8 mouse cellular contexts compared by ENCODE assay signal in the genomic region with DNA sequence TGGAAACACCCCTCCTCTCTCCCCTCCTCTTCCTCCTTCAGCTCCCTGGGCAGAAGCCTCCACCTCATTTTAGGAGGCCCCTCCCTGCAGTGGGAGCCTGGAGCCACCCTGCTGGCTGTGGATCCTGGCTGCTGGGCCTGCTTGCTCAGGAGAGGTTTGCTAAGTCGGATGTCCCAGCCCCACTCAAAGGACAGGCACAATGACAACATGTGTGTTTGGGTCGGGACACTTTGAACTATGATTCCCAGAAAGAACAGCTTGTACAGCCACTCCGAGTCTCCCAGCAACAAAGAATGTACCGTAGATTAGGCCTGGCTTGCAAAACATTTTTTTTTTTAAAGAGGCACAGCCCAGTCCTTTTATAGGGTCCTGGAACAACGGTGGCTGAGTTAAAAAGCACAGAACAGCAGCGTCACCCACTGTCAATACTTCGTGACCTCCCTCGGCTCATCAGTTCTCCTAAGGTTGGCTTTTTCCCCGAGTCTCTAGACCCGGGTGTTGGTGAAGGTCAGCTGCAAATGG.
DNase-seq lines count a peak whose midpoint lies in the region; ATAC-seq and TF ChIP-seq lines count a peak whose summit lies in the region.

No protein-coding gene starts in this region.

- WGBS in spleen, adult 2 months, result 79% methylated on average over 10 of the region's 10 CpGs
- WGBS in hindbrain, embryonic 12.5 days, result 14% methylated on average over 10 of the region's 10 CpGs

- no peak for TF ChIP-seq POLR2A in spleen, adult 2 months (IDR thresholded peaks at IDR 0.05; ENCODE audit: low read depth, low read length)

- no peak overlapping the region for H3K4me2 ChIP-seq in hindbrain, embryonic 12.5 days (replicated peaks)

- no peaks in the 10 kb centered on the region for H3K9me3 ChIP-seq in hindbrain, embryonic 12.5 days (replicated peaks)

- no peak overlapping the region for H3K4me3 ChIP-seq in spleen, adult 2 months (ENCODE audit: extremely low read depth, insufficient read depth, insufficient read length)
- H3K4me3 ChIP-seq in hindbrain, embryonic 12.5 days, result no peak overlapping the region

- no peak for DNase-seq in spleen, adult 2 months (ENCODE audit: low read depth in 1 of 2, low spot score in 2 of 2)
- DNase-seq in spleen, postnatal 14 days (ENCODE audit: low spot score in 2 of 2), result no peak
- DNase-seq in layer of hippocampus, postnatal 25 days (ENCODE audit: extremely low spot score in 1 of 2, low spot score in 1 of 2), result peak; percentile 29 to 35
- DNase-seq in lung, postnatal 10 days, result peak; percentile 91
- peak; percentile 97 for DNase-seq in skeletal muscle tissue, adult 2 months (ENCODE audit: low read depth, low spot score)
- no peak for DNase-seq in spleen, postnatal 4 days (ENCODE audit: low spot score in 2 of 2)

- H3K27me3 ChIP-seq in spleen, adult 2 months (ENCODE audit: control insufficient read depth, insufficient read depth, low read length), result no peaks in the 10 kb centered on the region
- H3K27me3 ChIP-seq in hindbrain, embryonic 12.5 days, result no peaks in the 10 kb centered on the region

- peaks cover 6% of the 10 kb centered on the region; the same call in 1 of the 2 replicates for H3K4me1 ChIP-seq in spleen, adult 2 months (ENCODE audit: control insufficient read depth, insufficient read depth, insufficient read length)
- peaks cover 52% of the 10 kb centered on the region for H3K4me1 ChIP-seq in hindbrain, embryonic 12.5 days

- peak overlapping the region; percentile 32; the same call in 1 of the 2 replicates for H3K9ac ChIP-seq in hindbrain, embryonic 12.5 days

- peak overlapping the region; percentile 65 for H3K27ac ChIP-seq in spleen, adult 2 months (ENCODE audit: insufficient read depth, low read length)
- H3K27ac ChIP-seq in hindbrain, embryonic 12.5 days, result peak overlapping the region; percentile 73

- no peaks in the 10 kb centered on the region for H3K36me3 ChIP-seq in spleen, adult 2 months (ENCODE audit: control insufficient read depth, insufficient read depth, low read length)
- H3K36me3 ChIP-seq in hindbrain, embryonic 12.5 days, result no peaks in the 10 kb centered on the region

- ATAC-seq in frontal cortex, adult (ENCODE audit: low TSS enrichment), result peak; percentile 36; the same call in 1 of the 2 replicates
- peak; percentile 13; the same call in 1 of the 2 replicates for ATAC-seq in hindbrain, embryonic 12.5 days (ENCODE audit: low FRiP score)

- no peak for TF ChIP-seq CTCF in spleen, adult 2 months (IDR thresholded peaks at IDR 0.05; ENCODE audit: extremely low read depth, insufficient read depth, insufficient read length, insufficient replicate concordance)

Comparison
In these comparisons a context has a peak if more than half of its experiments do, and no peak if none do; other contexts are left out.
1. DNase-seq: peak in layer of hippocampus, postnatal 25 days (2 of 2), lung, postnatal 10 days (single experiment) and skeletal muscle tissue, adult 2 months (single experiment); none in spleen, adult 2 months (0 of 2), spleen, postnatal 14 days (0 of 2) and spleen, postnatal 4 days (0 of 2).